Mouse (Mus musculus) myocyte (in vitro differentiated cells): ENCODE data around the gene Junb. TPM values are rescaled to one million over a fixed set of nuclear protein-coding genes. Genes with fewer than 3 reads are reported as not detected.

Experiments
- H3K27me3 ChIP-seq: one replicate; pipeline ENCODE4 v1.6.1; 2011; ENCODE audit not compliant: control insufficient read depth, insufficient read depth, insufficient read length
- H3K36me3 ChIP-seq: one replicate; pipeline ENCODE4 v1.6.1; 2011; ENCODE audit not compliant: control insufficient read depth, insufficient read depth
- H3K4me2 ChIP-seq: one replicate; pipeline ENCODE4 v1.6.1; 2011; ENCODE audit warnings: low read depth, control low read depth
- H3K4me3 ChIP-seq: one replicate; pipeline ENCODE4 v1.5.1; 2011; ENCODE audit warnings: mild to moderate bottlenecking, control low read depth, moderate library complexity
- H3K79me2 ChIP-seq: one replicate; pipeline ENCODE4 v1.6.1; 2011; ENCODE audit not compliant: control insufficient read depth, insufficient read depth
- H3ac ChIP-seq: one replicate; pipeline ENCODE4 v1.6.1; 2011; ENCODE audit not compliant: control insufficient read depth, insufficient read length
- CEBPB ChIP-seq: IDR thresholded peaks from 2 replicates; pipeline ENCODE4 v1.6.1; 2011; ENCODE audit warnings: mild to moderate bottlenecking, moderate library complexity; ENCODE audit not compliant: poor library complexity, insufficient read depth, severe bottlenecking
- E2F4 ChIP-seq: IDR thresholded peaks from one replicate; pipeline ENCODE4 v1.6.1; 2011; ENCODE audit warnings: mild to moderate bottlenecking, control low read depth, moderate library complexity; ENCODE audit not compliant: insufficient read depth
- MAX ChIP-seq: IDR thresholded peaks from one replicate; pipeline ENCODE4 v1.6.1; 2011; ENCODE audit warnings: low read depth, mild to moderate bottlenecking, control low read depth
- MYOD1 ChIP-seq, 3 experiments: IDR thresholded peaks; one replicate each; pipeline ENCODE4 v1.6.1; 2011; ENCODE audit warnings: control low read depth in 2 of 3, low read depth in 2 of 3, mild to moderate bottlenecking in 2 of 3, moderate library complexity in 1 of 3; ENCODE audit not compliant: insufficient read length in 2 of 3, control insufficient read depth in 1 of 3
- MYOG ChIP-seq, 3 experiments: IDR thresholded peaks; one replicate each; pipeline ENCODE4 v1.6.1; 2011; ENCODE audit warnings: control low read depth in 2 of 3, low read depth in 2 of 3, mild to moderate bottlenecking in 2 of 3; ENCODE audit not compliant: insufficient read length in 2 of 3, control insufficient read depth in 1 of 3, insufficient read depth in 1 of 3
- POLR2A ChIP-seq: IDR thresholded peaks from one replicate; pipeline ENCODE4 v1.6.1; 2011; ENCODE audit warnings: low read depth, mild to moderate bottlenecking, control low read depth, moderate library complexity; ENCODE audit not compliant: insufficient read length
- POLR2AphosphoS2 ChIP-seq: IDR thresholded peaks from one replicate; pipeline ENCODE4 v1.6.1; 2011; ENCODE audit warnings: low read depth, control low read depth; ENCODE audit not compliant: insufficient read length
- REST ChIP-seq: IDR thresholded peaks from one replicate; pipeline ENCODE4 v1.6.1; 2011; ENCODE audit warnings: mild to moderate bottlenecking, control low read depth, moderate library complexity; ENCODE audit not compliant: insufficient read depth, insufficient read length
- SRF ChIP-seq: IDR thresholded peaks from one replicate; pipeline ENCODE4 v1.6.1; 2011; ENCODE audit warnings: low read depth; ENCODE audit not compliant: control insufficient read depth, insufficient read length
- TCF12 ChIP-seq: IDR thresholded peaks from one replicate; pipeline ENCODE4 v1.6.1; 2011; ENCODE audit warnings: mild to moderate bottlenecking, control low read depth; ENCODE audit not compliant: poor library complexity, insufficient read depth, severe bottlenecking
- TCF3 ChIP-seq: IDR thresholded peaks from one replicate; pipeline ENCODE4 v1.6.1; 2011; ENCODE audit warnings: low read depth, control low read depth; ENCODE audit not compliant: insufficient read length
- USF1 ChIP-seq: IDR thresholded peaks from one replicate; pipeline ENCODE4 v1.6.1; 2011; ENCODE audit warnings: low read depth, mild to moderate bottlenecking, control low read depth, moderate library complexity
- polyA plus RNA-seq: library from polyadenylated mRNA; unstranded; fragments of >200 nt; fragmentation: generic; extraction: Trizol; gene quantifications from one replicate; pipeline ENCODE4 v1.2.1, GENCODE M21; 2012; ENCODE audit warnings: missing spikeins

The Junb gene
- polyA plus RNA-seq, 1 experiment: 140 TPM

DNA sequence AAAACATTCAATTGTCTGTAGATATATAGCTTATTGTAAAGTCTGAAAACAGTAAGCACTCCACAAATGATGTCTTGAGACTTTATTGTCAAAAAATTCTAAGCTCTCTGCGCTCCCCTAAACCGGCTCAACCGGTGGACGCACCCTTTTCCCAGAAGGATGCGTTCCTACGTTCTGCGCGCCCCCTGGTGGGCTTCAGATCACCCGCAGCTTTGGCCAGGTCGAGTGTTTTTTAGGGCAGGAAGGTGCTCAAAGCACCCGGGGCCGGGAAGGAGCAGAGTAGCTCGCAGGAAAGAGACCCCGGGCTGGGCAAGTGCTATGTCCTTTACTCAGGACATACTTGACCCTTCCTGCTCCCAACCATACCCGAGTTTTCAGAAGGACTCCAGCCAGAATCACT is 11.3 kb upstream of the Junb start:
- no peaks in the 10 kb centered on the region for H3K79me2 ChIP-seq
- peak overlapping the region; percentile 2 for H3ac ChIP-seq
- TF ChIP-seq POLR2A (peak; percentile 30), POLR2AphosphoS2 (peak; percentile 63), MYOD1 (IDR thresholded peaks at IDR 0.05; ENCODE audit: control insufficient read depth in 1 of 3, insufficient read length in 2 of 3, low read depth in 2 of 3) (no peak)

DNA sequence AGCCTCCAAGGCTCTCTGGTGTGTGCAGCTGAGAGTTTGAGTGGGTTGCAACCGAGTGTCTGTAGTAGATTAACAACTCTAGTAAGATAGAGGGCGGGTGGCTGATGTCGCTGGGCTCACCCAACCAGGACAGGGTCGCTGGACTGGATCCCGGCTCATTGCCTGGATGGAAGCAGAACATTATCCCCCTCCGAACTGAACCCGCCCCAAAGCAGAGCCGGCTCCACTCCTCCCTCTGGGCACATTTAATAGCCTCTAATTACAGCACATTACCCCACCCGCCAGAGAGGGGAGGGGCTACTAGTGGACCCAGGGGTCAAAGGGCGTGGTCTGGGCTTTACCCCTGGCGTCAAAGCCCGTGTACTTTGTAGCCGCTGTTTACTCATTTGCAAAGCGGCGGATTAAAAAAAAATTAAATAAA is 10.8 kb upstream of the Junb start:
- Histone ChIP-seq H3K36me3 (no peaks in the 10 kb centered on the region), H3K4me2 (peak overlapping the region; percentile 97), H3K27me3 (no peaks in the 10 kb centered on the region), H3K4me3 (peak overlapping the region; percentile 38), H3ac (no peak overlapping the region), H3K79me2 (no peaks in the 10 kb centered on the region)
- TF ChIP-seq POLR2AphosphoS2: no peak
- TF ChIP-seq E2F4: no peak
- TF ChIP-seq MYOG (IDR thresholded peaks at IDR 0.05; ENCODE audit: control insufficient read depth in 1 of 3, insufficient read depth in 1 of 3, insufficient read length in 2 of 3, low read depth in 2 of 3): no peak
- no peak for TF ChIP-seq USF1
- no peak for TF ChIP-seq MYOD1 (IDR thresholded peaks at IDR 0.05; ENCODE audit: control insufficient read depth in 1 of 3, insufficient read length in 2 of 3, low read depth in 2 of 3)
- TF ChIP-seq CEBPB: no peak

More for the DNA sequence above, 11.3 kb upstream of the Junb start:
- peak overlapping the region; percentile 38 for H3K4me3 ChIP-seq
- H3K4me2 ChIP-seq: peak overlapping the region; percentile 97
- no peaks in the 10 kb centered on the region for H3K36me3 ChIP-seq
- no peaks in the 10 kb centered on the region for H3K27me3 ChIP-seq

DNA sequence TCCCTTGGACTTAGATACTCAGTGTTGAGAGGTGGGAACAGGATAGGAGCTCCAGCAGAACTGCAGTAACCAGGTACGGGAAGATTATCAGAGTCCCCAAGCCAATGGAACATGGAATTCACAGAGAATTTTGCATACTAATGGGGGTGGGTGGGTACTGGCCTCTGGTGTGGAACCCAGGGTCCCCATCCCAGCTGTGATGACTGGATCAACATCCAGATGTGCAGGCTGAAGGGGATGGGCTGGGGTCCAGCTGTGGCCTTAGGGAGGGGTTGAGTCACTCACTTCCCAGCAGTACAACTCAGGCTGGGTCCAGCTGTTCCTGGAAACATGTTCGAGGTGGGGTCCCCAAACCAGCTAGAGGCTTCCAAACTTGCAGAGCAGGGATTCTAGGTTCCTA is 9.4 kb upstream of the Junb start:
- H3K4me2 ChIP-seq: no peak overlapping the region

DNA sequence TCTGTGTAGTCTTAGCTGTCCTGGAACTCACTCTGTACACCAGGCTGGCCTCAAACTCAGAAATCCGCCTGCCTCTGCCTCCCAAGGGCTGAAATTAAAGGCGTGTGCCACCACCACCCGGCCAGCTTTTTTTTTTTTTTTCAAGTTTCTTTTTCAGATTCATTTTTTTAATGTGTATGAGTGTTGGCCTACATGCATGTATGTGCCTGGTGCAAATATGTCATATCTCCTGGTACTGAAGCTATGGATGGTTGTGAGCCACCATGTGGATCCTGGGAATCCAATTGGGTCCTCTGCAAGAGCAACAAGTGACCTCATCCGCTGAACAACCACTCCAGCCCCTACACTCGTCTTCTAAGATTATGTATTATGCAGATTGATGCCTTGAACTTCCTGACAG is 8.9 kb upstream of the Junb start:
- TF ChIP-seq USF1: no peak
- TF ChIP-seq REST: no peak
- TF ChIP-seq SRF: no peak
- TF ChIP-seq POLR2A: no peak
- TF ChIP-seq TCF12: no peak
- no peak for TF ChIP-seq CEBPB
- TF ChIP-seq POLR2AphosphoS2: no peak
- TF ChIP-seq TCF3: no peak
- TF ChIP-seq MYOD1 (IDR thresholded peaks at IDR 0.05; ENCODE audit: control insufficient read depth in 1 of 3, insufficient read length in 2 of 3, low read depth in 2 of 3): no peak
- no peak for TF ChIP-seq MAX
- TF ChIP-seq E2F4: no peak
- TF ChIP-seq MYOG (IDR thresholded peaks at IDR 0.05; ENCODE audit: control insufficient read depth in 1 of 3, insufficient read depth in 1 of 3, insufficient read length in 2 of 3, low read depth in 2 of 3): no peak
- Histone ChIP-seq H3ac (no peak overlapping the region), H3K36me3 (no peaks in the 10 kb centered on the region), H3K27me3 (no peaks in the 10 kb centered on the region), H3K4me2 (no peak overlapping the region), H3K79me2 (no peaks in the 10 kb centered on the region), H3K4me3 (no peak overlapping the region)

More for the DNA sequence above, 9.4 kb upstream of the Junb start:
- H3K27me3 ChIP-seq: no peaks in the 10 kb centered on the region
- no peaks in the 10 kb centered on the region for H3K36me3 ChIP-seq
- no peaks in the 10 kb centered on the region for H3K79me2 ChIP-seq
- no peak overlapping the region for H3ac ChIP-seq
- H3K4me3 ChIP-seq: no peak overlapping the region
- TF ChIP-seq CEBPB (no peak), USF1 (no peak), POLR2AphosphoS2 (no peak), E2F4 (no peak), MYOD1 (IDR thresholded peaks at IDR 0.05; ENCODE audit: control insufficient read depth in 1 of 3, insufficient read length in 2 of 3, low read depth in 2 of 3) (no peak)

DNA sequence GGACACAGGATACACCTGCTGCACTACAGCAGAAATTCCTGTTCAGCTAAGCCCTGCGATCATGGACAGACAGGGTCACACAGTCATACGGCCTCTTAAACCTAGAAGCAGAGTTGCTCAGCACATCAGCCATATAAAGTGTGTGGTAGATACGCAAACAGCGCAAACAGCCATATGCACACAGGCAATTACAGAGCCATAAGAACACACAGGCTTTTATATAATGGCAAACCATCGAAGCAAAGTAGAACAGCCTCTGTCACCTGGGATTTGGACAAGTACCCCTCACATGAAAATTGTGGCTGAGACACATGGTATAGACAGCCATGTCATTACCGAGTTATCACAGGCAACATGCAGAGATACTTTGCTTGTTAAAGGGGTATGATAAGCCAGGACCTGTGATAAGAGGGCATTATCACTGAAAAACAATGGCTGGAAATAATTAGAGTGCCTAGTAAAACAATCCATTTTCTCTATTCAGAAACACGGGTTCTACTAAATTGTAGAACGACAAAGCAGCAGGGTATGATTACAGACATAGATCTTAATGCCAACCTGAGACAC is 7.9 kb upstream of the Junb start:
- H3K4me3 ChIP-seq: peak overlapping the region; percentile 24
- H3ac ChIP-seq: no peak overlapping the region
- H3K79me2 ChIP-seq: no peaks in the 10 kb centered on the region
- H3K27me3 ChIP-seq: no peaks in the 10 kb centered on the region
- H3K4me2 ChIP-seq: peak overlapping the region; percentile 95
- TF ChIP-seq E2F4 (no peak), MYOD1 (IDR thresholded peaks at IDR 0.05; ENCODE audit: control insufficient read depth in 1 of 3, insufficient read length in 2 of 3, low read depth in 2 of 3) (no peak), POLR2A (no peak), USF1 (no peak), SRF (no peak), MYOG (IDR thresholded peaks at IDR 0.05; ENCODE audit: control insufficient read depth in 1 of 3, insufficient read depth in 1 of 3, insufficient read length in 2 of 3, low read depth in 2 of 3) (no peak), REST (no peak), TCF12 (no peak), TCF3 (no peak), MAX (no peak), CEBPB (no peak), POLR2AphosphoS2 (no peak)
- H3K36me3 ChIP-seq: no peaks in the 10 kb centered on the region
